Comparison of ENCODE assay signal across 8 mouse cellular contexts in the genomic region with DNA sequence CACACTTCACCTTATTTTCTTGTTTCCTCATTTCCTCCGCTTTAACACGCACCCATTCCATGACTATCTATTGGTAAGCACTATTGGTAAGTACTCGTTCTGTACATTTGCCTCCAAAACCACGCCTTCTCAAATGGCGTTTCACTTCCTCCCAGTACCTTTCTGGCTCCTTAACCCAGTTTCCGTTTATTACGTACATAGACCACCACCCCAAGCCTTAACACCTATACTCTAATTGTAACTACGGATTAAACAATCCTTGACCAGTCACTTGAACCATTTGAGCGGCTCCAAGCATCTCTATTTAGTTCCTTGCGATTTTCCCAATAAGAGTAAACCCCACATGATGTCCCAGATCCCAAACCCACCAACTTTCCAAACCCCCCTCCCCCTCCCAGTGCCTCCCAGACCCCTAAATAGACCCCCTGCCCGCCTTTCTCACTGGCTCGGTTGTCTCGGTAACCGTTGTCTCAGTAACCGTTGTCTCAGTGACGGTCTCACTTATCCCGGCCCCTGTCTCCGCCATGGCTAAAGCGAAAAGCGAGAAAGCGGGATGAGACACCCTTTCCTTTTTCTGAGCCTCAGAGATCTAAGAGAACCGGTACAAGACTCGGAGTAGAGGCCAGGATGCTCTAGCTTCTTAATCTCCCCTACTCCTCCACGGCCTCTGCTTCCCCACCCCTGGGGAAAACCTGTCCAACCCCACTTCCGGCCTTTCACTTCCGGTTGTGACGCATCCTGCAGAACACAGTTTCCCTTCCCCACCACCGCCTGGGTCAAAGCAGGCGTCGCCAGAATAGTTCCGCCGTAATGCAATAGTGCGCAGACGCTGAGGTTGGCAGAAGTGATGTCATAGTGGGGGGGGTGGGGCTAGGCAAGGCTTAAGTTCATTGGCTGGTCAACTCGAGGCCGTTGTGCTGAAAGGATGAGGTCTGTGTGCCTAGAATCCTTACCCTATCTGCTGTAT. TPM values are rescaled to one million over a fixed set of nuclear protein-coding genes. Genes with fewer than 3 reads are reported as not detected.
A peak's percentile ranks its signal among the peaks of the same experiment; 100 is the strongest.
DNase-seq lines count a peak whose midpoint lies in the region; ATAC-seq lines count a peak whose summit lies in the region.

A gene (minus strand): TSS at position 761 of the 967 bp plus-strand sequence.

- peak; percentile 97 for DNase-seq in B cell, adult 2 months
- DNase-seq in brain, adult 2 months (ENCODE audit: low read depth, low spot score) = peak; percentile 100
- peak; percentile 99 for DNase-seq in heart, embryonic 10.5 days (ENCODE audit: low spot score)
- peak; percentile 95 for DNase-seq in liver
- DNase-seq in spleen, postnatal 4 days (ENCODE audit: low spot score in 2 of 2) = peak; percentile 90 to 93

- no peaks in the 10 kb centered on the region for H3K9me3 ChIP-seq in heart, embryonic 10.5 days
- H3K9me3 ChIP-seq in kidney, embryonic 15.5 days (replicated peaks) = no peaks in the 10 kb centered on the region

- H3K4me1 ChIP-seq in heart, embryonic 10.5 days = peaks cover 19% of the 10 kb centered on the region
- peaks cover 29% of the 10 kb centered on the region for H3K4me1 ChIP-seq in kidney, embryonic 15.5 days

- H3K27ac ChIP-seq in heart, embryonic 10.5 days = peak within 1 kb of the TSS; percentile 89
- peak within 1 kb of the TSS; percentile 81 for H3K27ac ChIP-seq in kidney, embryonic 15.5 days

- peaks cover 19% of the 10 kb centered on the region for H3K27me3 ChIP-seq in heart, embryonic 10.5 days (ENCODE audit: insufficient read depth, poor library complexity, severe bottlenecking)
- peaks cover 8% of the 10 kb centered on the region for H3K27me3 ChIP-seq in kidney, embryonic 15.5 days

- 3% methylated on average over 36 of the region's 36 CpGs for WGBS in heart, embryonic 10.5 days
- 4% methylated on average over 36 of the region's 36 CpGs for WGBS in kidney, embryonic 15.5 days

- H3K9ac ChIP-seq in kidney, embryonic 15.5 days = peak within 1 kb of the TSS; percentile 76

- peaks cover 24% of the 10 kb centered on the region for H3K36me3 ChIP-seq in heart, embryonic 10.5 days
- peaks cover 31% of the 10 kb centered on the region for H3K36me3 ChIP-seq in kidney, embryonic 15.5 days

- ATAC-seq in erythroblast, adult 5-6 weeks (replicated peaks; ENCODE audit: low FRiP score, poor library complexity, severe bottlenecking) = peak; percentile 99
- ATAC-seq in kidney, embryonic 15.5 days (replicated peaks; ENCODE audit: low FRiP score) = peak; percentile 97
- ATAC-seq in monocyte, adult 5-6 weeks (replicated peaks; ENCODE audit: insufficient number of reproducible peaks, low FRiP score, low TSS enrichment, poor library complexity, severe bottlenecking) = peak; percentile 96

- peak within 1 kb of the TSS; percentile 72 for H3K4me2 ChIP-seq in kidney, embryonic 15.5 days

- peak within 1 kb of the TSS; percentile 82 for H3K4me3 ChIP-seq in heart, embryonic 10.5 days
- peak within 1 kb of the TSS; percentile 79 for H3K4me3 ChIP-seq in kidney, embryonic 15.5 days (replicated peaks)

RNA-seq across cellular contexts. Expression of the gene that starts here (rescaled TPM):
- 21.9 and 35.5 TPM in 2 replicates for total RNA-seq in erythroblast, adult 5-6 weeks (2015; ENCODE audit: low replicate concordance)
- total RNA-seq in erythroblast, adult 5-6 weeks (2017; ENCODE audit: low replicate concordance) = 8.8 and 14.4 TPM in 2 replicates
- polyA plus RNA-seq in heart, embryonic 10.5 days (2016; fragmentation: Nextera tagmentation; extraction: Ambion mirVana) = 98.8 and 121 TPM in 2 replicates
- 115 and 127 TPM in 2 replicates for polyA plus RNA-seq in kidney, embryonic 15.5 days (2015; fragmentation: Nextera tagmentation; extraction: Ambion mirVana)
- total RNA-seq in monocyte, adult 5-6 weeks (2017) = 41.5 to 96.1 TPM (median 79.2 TPM) in 3 replicates

Comparison
In these comparisons a context has a peak if more than half of its experiments do, and no peak if none do; other contexts are left out.
1. Peak in every context shown above with its lines: DNase-seq, ATAC-seq, H3K4me3 ChIP-seq and H3K27ac ChIP-seq.